Mouse (Mus musculus) bone marrow macrophage, adult 2 months (primary cell): Measurements from ENCODE around the gene Coro2a.

Experiments
- CTCF ChIP-seq: IDR thresholded peaks from 2 replicates; pipeline ENCODE4 v1.5.1; 2012; ENCODE audit warnings: low read depth, mild to moderate bottlenecking, low read length, moderate library complexity
- POLR2A ChIP-seq: IDR thresholded peaks from 2 replicates; pipeline ENCODE4 v1.6.1; 2012; ENCODE audit warnings: mild to moderate bottlenecking, low read depth, low read length, borderline replicate concordance

DNA sequence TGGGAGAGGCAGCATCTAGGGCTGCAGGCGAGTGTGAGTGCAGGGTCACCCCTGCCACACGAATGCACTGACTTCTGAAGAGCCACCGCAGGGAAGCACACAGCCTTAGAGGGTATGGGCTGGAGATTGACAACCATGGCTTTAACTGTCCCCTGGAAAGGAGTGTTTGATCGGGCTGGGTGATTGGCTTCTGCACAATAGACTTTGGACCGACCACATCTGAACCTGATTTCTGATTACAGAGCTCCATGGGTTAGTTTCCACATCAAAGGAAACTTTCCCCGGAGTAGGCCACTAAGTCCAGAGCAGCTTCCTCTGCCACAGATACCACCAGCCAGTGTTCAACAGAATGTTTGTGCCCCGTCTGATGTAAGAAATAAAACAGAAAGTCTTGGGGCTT lies 72.3 kb downstream of the Coro2a start:
- no peak for TF ChIP-seq POLR2A
- no peak for TF ChIP-seq CTCF
